Mouse (Mus musculus) WW6 (cell line): Measurements from ENCODE around the gene Slc15a1.

ENCODE experiments used
- DNase-seq: peaks from one replicate; pipeline ENCODE4 v3.0.0-alpha.2; 2013; ENCODE audit warnings: low read depth, low spot score

The Slc15a1 gene

DNA sequence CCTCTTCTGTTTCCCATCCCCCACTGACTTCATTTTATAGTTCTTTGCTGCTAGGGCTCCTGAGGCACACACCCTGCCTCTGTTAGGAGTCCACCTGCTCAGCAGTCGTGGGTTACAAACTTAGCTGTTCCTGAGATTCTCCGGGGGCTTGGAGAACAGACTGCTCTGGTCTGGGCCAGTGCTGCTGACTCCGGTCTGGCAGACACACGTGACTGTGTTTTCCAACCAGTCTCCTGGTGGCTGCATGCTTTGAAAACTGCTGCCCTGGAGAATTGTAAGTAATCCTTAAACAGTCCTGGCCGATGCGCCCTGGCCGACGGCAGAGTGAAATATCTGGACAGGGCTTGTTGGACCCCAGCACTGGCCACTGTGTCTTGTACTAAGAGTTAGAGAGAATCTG, 12.7 kb downstream of the Slc15a1 start:
- DNase-seq = no peak

DNA sequence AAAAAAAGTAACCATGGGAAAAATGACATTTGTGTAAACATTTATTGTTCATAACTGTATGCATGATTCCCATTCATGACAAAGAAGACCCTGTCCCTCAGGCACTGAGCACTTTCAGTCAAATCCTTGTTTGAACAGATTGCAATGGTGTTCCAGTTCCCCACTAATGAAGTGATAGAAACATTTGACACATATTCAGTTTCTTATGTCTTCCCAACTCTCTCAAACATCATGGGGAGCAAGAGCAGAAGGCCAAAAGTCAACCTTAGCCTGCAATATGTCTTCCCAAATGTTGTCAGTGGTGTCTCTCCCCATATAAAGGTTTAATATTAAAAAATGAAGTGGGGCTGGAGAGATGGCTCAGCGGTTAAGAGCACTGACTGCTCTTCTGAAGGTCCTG, 19.3 kb downstream of the Slc15a1 start:
- no peak for DNase-seq

DNA sequence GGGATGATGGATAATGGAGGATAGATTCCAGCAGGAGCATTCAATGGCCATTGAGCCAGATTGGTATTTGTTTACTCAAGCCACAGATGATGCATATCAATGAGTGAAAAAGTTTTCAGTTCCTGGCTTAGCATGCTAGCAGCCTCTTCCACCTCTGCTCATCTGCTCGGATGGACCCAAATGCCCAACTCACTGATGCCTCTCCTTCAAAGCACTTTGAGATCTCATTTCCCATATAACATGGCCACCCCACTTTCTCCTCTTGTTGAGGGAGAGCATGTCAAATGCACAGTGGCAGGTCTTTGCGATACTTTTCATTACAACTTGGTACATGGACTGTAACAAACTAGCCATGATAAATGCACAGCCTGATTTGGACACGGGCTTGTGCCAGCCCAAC, 20.6 kb downstream of the Slc15a1 start:
- no peak for DNase-seq

- DNase-seq = no peak
Measured at GRCm38 (mm10) chr14:121482181-121482580, 22.9 kb downstream of the Slc15a1 start.

DNA sequence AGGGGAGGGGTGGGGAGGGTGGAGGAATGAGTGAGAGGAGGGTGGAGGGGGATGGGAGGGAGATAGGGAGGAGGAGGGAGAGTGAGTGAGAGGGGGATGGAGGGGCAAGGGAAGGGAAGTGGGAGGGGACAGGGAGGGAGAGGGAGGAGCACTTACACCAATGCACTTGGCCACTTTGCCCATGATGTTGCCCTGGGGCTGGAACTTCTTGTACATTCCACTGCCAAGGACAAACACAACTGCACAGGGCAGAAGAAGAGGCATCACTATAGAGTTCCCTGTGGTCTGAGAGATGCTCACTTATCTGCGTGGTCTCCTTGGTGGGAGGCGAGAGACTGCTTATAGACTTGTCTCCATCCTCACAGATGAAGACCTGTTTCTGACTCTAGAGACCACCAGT, 23.5 kb downstream of the Slc15a1 start:
- DNase-seq = no peak

DNA sequence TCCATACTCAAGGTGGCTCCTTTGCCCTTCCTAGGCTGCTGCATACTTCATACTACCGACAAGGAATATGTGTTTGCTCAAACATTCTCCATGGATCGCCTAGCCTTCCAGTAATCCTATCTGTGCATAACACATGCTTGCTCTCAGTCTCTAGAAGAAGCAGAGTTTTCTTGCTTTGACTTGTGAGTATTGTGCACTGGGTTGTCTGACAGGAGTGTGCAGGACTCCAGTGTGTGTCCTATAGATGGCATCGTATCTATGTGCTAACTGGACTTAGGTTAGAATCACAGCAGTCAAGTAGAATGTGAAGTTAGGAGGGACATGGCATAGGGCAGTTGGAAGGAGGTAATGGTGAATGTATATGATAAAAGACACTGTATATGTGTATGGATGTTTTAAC, 26.0 kb downstream of the Slc15a1 start:
- DNase-seq = no peak

DNA sequence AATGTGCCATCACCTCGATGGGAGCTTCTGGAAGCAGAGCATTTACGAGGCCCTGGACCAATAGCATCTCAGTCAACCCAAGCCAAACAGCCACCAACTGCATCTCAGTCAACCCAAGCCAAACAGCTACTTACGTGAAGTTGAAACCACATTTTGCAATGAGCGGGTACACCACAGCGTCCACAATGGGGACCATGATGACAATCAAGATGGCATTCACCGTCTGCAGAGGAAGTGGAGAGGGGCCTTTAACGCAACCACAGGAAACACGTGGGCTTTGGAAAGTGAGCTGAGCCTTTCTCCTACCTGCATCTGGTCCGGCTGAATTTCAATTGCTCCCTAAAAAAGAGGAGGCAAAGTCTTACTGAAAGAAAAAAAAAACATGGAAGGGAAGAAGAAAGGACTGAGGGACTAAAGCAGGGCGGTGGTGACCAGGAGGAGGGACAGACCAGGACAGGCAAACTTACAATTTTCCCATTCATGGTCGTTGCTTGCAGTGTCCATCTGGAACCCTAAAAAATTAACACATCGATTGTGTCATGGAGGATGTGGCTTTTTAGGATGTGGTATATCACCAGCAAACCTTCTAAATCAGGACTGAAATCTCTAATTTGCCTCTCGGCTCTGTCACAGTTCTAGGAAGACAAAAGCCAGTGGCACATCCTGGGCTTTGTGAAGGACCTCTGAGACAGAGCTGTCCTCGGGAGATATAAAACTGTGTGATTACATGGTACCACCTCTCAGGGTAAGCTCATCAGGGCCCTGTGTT, 26.9 kb downstream of the Slc15a1 start:
- no peak for DNase-seq

GRCm38 (mm10) chr14:121473869-121474268, 31.2 kb downstream of the Slc15a1 start:
- no peak for DNase-seq

DNA sequence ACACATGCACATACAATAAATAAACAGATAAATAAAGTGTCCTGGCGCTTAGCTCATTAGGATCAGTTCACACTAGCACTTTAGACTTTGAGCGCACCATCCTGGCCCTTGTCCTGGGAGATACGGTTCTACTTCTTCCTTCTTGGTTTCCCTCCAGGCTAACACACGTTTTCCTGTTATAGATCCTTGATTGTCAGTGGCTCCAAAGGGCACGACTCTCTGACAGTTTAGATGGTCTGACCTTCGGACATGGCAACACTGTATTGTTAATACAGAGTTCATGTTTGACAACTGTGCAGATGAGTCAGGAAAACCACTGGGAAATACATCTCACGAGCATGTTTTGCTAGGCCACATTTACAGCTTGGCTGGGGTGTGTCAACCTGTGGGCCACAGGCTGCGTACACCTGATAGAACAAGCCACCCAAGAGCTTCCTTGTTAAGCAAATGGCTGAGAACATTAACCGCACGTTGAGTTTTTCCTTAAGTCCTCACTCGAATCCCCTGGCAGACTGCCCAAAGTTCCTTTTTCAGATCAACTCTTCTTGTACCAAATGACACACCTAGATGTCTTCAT, 33.4 kb downstream of the Slc15a1 start:
- DNase-seq = no peak

GRCm38 (mm10) chr14:121469601-121470000, 35.5 kb downstream of the Slc15a1 start:
- DNase-seq = no peak

DNA sequence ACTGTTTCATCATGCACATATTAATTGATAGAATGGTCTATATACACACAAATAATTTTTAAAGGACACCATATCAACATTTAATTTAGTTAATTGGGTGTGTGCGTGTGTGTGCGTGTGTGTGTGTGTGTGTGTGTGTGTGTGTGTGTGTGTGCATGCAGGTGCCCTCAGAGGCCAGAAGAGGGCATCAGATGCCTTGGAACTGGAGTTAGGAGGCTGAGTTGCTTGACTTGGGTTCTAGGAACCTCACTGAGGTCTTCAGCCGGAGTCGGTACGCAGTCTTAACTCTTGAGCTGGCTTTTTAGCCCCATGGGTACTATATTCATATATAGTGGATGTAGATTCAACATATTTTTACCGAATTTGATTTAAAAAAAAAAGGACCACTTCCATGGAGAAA, 37.4 kb downstream of the Slc15a1 start:
- no peak for DNase-seq

DNA sequence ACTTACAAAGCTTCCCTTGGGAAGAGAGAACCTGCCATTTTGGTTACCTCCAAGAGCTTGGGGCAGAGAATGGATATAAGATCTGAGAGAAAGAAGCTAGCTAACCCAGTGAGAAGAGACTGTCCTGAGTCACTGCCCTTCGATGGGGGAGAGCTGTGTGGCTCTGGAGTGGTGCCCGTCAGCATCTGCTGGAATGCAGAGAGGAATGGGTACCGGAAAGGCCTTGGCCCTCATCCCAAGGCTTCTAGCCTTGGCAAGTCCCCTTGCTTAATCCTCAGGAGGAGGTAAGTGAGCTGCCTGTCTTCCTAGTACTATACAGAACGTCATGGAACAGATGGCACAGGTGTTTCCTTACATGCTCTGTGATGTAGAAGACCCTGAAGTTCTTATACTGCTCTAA, 38.6 kb downstream of the Slc15a1 start:
- DNase-seq = no peak

- DNase-seq = no peak
Measured at GRCm38 (mm10) chr14:121464318-121464717, 40.7 kb downstream of the Slc15a1 start.

DNA sequence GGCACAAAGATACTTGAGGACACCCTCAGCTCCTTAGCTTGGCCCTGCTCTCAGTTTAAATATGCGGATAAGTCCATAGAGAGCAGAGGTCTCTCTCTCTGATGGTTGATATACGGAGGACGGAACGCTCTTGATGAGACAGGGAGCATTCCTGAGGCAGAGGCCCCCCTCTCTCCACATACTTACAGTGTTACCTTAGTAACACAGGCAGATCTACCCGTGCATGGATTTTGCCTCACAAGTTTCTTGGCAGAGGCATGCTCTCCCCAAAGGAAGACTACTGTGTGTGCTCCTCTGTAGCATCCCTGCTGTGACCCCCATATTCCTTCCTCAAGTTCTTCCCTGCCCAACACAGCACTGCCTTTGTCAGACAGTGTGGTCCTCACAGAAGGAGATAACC, 42.3 kb downstream of the Slc15a1 start:
- DNase-seq = no peak

DNA sequence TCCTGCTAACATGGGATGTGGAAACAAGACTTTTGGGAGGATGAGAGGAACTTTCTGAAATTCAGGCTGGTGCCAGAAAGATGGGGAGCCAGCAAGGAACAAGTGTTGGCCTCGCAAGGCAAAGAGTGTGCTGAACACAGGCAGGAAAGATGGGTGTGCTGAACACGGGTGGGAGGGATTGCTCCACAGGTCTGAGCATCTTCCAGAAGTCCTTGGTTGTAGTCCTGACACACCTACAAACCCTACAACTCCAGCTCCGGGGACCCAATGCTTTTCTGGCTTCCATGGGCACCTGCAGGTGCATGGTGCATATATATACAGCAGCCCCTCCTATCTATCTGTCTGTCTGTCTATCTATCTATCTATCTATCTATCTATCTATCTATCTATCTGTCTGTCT, 44.1 kb downstream of the Slc15a1 start:
- no peak for DNase-seq

DNA sequence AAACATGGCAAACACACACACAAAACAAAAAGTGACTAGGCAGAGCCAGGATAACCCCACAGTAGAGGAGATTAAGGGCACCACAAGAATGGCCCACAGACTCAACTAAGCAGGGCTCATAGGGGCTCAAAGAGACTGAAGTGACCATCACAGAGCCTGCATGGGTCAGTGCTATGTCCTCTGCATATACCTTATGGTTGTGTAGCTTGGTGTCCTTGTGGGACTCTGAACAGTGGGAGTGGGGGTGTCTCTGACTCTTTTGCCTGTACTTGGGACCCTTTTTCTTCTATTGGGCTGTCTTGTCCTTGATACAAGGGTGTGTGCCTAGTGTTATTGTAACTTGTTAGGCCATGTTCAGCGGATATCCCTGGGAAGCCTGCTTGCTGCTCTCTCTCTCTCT, 46.5 kb downstream of the Slc15a1 start:
- DNase-seq = no peak

- DNase-seq = no peak
Measured at GRCm38 (mm10) chr14:121457536-121457935, 47.5 kb downstream of the Slc15a1 start.

DNA sequence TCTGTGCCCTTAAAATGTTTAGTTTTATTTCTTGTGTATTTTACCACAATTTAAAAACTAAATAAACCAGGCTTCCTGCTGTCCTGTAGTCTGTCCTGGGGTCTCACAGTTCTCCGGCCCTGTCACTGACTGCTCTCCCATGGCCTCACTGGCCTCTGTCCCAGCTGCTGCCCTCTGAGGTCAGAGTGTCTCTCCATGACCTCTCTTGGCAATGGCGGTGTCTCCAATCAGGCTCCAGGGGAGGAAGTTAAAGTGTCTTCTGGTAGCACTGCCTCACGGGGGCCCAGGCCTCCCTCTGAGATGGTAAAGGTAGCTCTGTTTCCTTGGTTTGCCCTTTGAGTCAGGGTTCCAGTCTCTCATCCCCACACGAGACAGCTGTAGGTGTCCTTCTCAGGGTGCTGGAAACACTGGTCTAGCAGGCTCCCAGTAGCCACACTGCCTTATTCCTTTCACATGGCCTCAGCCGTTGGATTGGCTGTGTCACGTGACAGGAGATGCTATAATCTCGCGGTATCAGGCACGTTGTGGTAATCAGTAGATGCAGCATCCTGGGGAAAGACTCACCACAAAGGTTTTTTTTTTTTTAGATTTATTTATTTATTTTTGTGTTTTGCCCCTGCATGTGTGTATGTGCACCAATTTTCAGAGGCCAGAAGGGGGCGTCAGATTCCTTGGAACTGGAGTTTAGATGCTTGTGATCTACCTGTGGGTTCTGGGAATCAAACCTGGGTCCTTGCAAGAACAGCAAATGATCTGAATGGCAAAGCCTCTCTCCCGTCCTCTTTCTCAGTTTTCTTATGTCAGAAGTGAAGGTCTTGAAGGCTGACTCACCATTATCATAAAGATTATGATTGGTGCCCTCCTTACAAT, 48.4 kb downstream of the Slc15a1 start:
- no peak for DNase-seq

- DNase-seq = no peak
Measured at GRCm38 (mm10) chr14:121455976-121456375, 49.1 kb downstream of the Slc15a1 start.

- no peak for DNase-seq
Measured at GRCm38 (mm10) chr14:121455527-121455926, 49.5 kb downstream of the Slc15a1 start.

DNA sequence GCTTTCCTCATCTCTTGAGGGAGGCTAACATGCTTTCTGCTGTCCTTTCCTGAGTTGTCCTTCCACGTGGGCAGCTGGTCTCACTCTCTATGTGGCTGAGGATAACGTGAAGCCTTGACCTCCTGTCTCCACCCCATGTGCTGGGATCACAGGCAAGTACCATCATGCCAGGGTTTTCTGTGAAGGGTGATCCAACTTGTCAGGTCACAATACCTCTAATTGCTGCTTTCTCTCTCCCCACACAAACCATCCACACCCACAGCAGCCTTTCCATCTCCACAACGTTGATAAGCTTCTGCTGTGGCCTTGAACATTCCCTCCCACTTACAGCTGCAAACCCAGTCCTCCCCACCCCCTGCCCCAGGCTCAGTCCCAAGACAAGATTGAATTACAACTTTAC, 51.9 kb downstream of the Slc15a1 start:
- DNase-seq = no peak

DNA sequence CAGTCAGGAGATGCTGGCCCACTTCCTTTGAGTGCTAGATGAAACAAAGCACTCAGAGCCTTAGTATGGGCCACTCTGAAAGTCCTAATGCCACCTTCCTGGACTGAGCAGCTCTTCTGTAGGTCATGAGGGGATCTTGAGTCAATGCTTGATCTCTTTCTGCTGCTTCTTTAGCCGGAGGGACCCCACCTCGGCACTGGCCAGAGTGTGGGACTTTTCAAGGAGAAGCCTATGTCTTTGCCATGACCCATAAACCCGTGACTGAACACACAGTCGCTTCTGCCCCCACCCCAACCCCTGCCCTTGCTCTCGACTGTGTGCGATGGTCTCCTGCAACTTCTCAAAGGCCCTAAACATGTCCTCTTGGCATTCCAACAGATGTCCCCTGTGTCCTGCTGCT, 52.8 kb downstream of the Slc15a1 start:
- DNase-seq = no peak
